Mouse (Mus musculus) urinary bladder, postnatal 4 days (tissue): ENCODE measurements around the gene Abca13.

Source experiments
- DNase-seq, 2 experiments: peaks; one replicate each; pipeline ENCODE4 v3.0.0; 2021 to 2022; ENCODE audit warnings: low spot score in 2 of 2

Abca13 gene

DNA sequence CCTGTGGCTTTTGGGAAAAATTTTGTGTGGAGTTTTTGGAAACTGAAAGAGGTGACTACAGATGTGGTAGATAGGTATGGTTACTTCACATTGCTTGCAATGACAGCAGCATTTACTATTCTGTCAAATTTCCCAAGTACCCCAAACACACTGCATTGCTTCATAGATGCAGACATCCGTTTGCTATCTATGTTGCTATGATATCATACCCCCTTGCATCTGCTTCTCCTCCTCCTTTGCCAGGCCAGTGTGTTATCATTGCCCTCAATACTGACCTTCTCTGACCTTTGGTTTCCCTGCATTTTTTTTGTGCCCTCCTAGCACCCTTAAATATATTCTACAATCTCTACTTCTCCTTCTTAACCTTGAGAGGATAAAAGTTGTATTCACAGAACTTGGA is 341.4 kb downstream of the Abca13 start:
- no peak for DNase-seq

DNA sequence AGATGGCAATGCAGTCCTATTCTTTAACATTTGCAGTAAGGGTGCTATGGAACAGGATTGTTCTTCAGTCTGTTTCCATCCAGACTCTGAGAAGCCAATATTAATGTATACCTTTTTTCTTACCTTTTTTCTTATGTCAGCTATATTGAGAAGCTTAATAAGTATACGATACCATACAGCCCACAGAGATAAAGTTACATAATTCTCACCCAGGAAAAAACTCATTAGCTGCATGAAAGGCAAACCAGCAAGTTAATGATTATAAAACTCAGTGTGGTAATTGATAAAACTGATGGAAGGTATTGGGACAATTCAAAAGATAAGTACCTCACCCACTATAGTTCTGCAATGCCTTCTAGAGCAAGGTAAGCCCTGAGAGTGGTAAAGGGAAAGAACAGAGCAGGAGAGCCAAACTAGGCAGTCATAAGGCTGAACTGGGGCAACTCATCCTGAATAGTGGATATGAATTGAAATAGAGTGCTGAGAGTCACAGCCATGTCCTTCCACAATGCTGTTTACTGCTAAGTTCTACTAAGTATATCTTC is 342.0 kb downstream of the Abca13 start:
- no peak for DNase-seq

DNA sequence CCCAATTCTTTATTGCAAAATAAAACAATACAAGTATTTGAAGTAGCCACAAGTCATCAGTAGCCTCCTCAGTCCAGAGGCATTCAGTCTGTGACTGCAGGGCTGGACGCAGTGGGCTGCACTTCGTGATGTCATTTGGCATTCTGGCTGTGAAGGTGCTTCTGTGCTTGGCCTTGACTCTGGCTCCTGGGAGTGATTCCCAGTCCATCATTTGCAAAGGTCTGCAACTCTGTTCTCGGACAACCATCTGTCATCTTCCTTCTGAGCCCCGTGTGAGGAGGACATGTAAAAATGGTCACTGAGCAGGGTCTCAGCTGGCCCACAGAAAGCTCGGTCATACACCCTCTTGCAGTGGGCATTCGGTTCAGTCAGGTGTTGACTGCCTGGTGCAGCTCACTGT is 345.1 kb downstream of the Abca13 start:
- no peak for DNase-seq

GRCm38 (mm10) chr11:9538328-9538727 is 346.6 kb downstream of the Abca13 start:
- no peak for DNase-seq

DNA sequence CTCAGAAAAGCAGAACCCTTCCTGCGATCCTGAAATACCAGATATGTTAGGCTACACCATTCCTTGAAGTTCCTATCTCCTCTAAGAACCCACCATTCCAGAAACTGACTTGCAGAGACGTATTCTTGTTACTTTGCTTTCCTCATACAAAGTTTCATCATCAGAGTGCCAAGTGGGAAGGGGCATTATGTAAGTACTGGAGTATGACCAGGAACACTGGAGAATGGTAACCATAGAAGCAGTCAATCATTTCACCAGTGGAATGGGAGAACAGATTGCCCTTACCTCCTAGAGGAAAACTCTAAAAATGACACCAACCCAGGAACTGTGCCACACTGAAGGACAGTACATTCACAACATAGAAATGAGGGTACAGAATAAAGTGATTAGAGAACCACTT is 368.3 kb downstream of the Abca13 start:
- DNase-seq, result no peak

DNA sequence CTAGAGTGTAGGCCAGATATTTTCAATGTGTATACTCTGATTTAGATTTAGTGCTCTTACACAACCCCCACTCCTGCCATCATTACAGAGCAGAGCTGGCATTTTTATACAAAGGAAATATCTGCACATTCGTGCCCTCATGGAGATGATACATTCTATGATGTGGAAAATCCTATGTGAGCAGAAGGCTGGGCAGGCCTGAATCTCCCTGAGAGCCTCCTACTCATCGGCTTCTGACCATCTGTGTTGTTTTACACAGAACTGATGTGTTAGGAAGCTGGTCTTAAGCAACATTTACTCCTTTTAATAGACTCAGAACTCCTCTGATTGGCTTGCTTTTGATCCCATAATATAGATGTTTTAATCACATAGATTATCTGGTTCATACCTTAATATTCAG is 376.6 kb downstream of the Abca13 start:
- DNase-seq, result no peak

DNA sequence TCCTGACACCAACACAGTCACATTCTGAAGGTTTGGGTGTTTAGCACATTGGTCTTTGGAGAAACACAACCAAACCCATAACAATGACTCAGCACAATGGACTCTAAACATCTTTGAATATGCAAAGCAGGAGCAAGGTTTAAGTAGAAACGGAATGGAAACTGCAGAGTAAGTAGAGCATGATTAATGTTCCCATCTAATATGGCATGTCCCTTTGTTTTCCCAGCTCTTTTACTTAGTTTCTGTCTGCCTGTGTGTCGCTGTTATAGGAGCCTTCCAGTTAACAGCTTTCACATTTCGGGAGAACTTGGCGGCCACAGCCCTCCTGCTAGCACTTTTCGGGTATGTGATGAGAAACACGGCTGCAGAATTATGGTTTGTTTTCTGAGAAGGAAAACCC is 378.6 kb downstream of the Abca13 start:
- DNase-seq, result no peak

- no peak for DNase-seq
These were observed 383.2 kb downstream of the Abca13 start for GRCm38 (mm10) chr11:9574894-9575293.

DNA sequence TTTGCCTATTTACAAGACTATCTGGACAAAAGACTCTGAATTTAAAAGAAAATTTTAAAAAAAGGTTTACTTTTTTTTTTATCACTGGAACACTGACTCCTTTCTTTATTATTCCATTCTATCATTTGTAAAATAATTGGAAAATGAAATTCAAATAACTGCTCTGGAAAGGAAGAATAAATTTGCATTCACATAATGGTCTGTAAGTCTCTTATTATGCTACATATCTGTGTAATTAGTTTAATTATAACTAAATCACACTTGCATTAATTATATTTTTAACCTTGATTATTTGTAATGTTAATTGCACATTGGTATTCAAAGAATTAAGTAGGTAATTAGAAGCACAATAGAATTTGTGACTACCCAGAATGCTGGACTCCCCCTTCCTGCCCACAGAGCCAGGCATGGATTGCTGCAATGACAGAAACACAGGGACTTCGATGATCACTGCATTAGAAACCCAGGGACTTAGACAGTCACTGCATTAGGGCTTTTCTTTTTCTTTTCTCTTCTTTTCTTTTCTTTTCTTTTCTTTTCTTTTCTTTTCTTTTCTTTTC is 400.1 kb downstream of the Abca13 start:
- DNase-seq, result no peak

DNA sequence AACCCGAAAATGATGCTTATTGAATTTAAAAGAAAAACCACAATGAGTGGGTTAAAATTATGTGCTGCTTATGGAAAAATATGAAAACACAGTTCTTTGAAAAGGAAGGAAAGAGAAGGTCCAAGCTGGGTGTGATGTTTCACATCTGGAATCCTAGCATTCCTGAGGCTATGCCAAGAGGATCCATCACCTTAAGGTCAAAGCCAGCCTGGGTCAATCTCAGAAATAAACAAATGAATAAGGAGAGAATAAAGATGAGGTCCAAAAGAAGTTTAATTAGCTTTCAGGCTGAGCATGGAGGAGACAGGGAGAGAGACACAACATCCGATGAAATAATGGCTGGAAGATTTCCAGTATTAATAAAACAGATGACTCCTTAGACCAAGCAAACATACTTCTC is 405.6 kb downstream of the Abca13 start:
- DNase-seq, result no peak

GRCm38 (mm10) chr11:9601096-9601495 is 409.4 kb downstream of the Abca13 start:
- no peak for DNase-seq

GRCm38 (mm10) chr11:9602137-9602536 is 410.4 kb downstream of the Abca13 start:
- DNase-seq, result no peak

GRCm38 (mm10) chr11:9608249-9608648 is 416.5 kb downstream of the Abca13 start:
- DNase-seq, result no peak

GRCm38 (mm10) chr11:9609075-9609474 is 417.3 kb downstream of the Abca13 start:
- DNase-seq, result no peak

DNA sequence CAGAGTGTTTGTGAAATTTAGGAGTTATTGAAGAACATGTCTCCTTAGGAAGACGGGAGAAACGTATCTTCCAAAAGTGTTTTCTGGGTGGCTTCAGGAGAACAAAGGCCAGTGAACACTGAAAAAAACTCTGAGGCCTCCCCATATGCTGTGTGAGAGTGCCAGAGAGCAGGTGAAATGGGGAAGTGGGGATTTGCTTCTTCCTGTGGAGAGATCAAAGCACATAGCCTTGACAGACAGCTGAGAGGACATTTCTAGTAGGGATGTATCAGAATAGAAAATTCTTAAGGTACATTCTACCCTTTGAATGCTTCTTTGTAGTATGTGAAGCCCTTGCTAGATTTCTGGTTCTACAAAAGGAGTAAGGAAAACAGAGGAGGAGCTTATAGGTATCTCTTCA is 424.4 kb downstream of the Abca13 start:
- no peak for DNase-seq

- no peak for DNase-seq
These were observed 424.9 kb downstream of the Abca13 start for GRCm38 (mm10) chr11:9616665-9617064.

- DNase-seq, result no peak
These were observed 428.2 kb downstream of the Abca13 start for GRCm38 (mm10) chr11:9619986-9620385.

GRCm38 (mm10) chr11:9622888-9623287 is 431.1 kb downstream of the Abca13 start:
- DNase-seq, result no peak

DNA sequence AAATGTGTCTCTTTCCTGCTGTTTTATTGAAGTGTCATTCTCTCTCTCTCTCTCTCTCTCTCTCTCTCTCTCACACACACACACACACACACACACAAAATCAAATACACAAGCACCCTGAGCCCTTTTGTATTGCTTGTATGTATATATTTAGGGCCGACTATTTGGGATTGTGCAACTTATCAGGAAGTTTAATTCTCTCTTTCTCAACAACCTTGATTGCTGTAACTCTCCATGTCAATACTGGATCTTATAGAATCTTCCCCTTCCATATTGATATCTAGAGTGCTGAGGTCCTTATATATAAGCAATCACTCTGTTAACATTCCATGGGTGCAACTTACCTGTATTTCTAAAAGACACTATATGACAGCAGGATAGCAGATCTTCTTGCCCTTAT is 433.0 kb downstream of the Abca13 start:
- no peak for DNase-seq

- DNase-seq, result no peak
These were observed 434.1 kb downstream of the Abca13 start for GRCm38 (mm10) chr11:9625812-9626211.

GRCm38 (mm10) chr11:9647272-9647671 is 455.5 kb downstream of the Abca13 start:
- no peak for DNase-seq

DNA sequence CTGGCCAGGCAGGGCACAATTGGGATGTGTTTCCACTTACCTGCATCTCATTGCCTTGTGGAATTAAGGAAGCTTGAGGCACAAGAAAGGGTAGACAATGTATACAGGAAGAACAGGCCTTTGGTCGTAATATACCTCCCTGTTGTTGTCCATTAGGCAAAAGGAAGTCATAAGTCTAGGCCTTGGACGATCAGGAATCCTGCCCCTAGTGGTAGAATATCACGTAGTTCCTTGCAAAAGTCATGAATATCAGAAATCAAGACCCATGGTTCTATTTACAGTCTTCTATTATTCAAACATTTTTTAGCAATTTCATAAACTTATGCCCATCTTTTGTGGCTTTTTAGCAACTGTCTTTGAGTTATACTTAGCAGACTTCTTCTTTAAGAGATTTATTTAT is 456.2 kb downstream of the Abca13 start:
- no peak for DNase-seq

DNA sequence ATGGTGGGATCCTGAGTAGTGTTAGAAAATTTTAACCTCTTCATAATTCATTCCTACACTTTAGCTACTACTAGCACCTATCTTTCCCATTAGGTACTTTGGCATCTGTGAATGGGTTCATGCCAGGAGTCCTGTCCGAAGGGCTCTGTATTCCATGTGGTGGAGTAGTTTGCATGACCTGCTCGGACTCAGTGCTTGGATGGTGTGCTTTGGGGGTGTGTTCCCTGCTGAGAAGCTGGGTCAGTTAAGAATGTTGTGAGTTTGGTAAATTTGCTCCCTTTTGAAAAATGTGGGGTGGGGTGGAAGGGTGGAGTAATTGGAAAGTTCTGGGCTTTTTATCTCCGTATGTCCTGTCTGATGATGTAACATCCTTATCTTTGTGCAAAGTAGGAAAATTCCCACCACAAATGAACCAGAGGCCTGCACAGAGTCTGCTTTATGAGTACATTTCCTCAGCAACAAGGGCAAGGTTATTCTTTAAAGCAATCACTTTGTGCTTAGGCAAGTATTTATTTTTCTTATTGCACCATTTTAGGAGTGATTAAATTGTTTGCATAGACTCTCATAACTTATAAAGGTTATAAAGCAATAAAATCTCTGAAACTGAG is 475.0 kb downstream of the Abca13 start:
- no peak for DNase-seq

DNA sequence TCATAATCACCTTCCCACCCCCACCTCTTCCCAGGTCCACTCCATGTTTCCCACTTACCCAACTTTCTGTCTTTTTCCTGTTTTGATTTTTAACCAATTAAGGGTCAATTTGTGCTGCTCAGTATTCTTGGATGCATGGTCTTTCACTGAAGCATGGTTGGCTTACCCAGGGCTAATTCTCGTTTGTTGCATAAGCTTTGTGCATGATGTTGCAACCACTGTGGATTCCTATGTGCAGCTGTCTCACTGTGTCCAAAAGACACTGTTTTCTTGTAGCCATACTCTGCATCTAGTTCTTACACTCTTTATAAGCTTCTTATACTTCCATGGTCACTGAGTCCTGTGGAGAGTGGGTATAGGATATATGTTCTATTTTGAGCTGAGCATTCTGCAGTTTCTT is 477.7 kb downstream of the Abca13 start:
- no peak for DNase-seq
